Mouse (Mus musculus) megakaryocyte-erythroid progenitor cell, adult 5-6 weeks (primary cell): ENCODE measurements around the gene Nlrp9c. TPM values are rescaled to one million over a fixed set of nuclear protein-coding genes. Genes with fewer than 3 reads are reported as not detected.
"Not testable (repeated sequence)": the region's sequence is repeated elsewhere in the genome, so short reads cannot be mapped to it uniquely, and the experiment has no call there.

Experiments used
- ATAC-seq: replicated peaks from 2 replicates; pipeline ENCODE4 v1.8.0; 2016; ENCODE audit warnings: mild to moderate bottlenecking, inconsistent platforms; ENCODE audit not compliant: severe bottlenecking, poor library complexity, low FRiP score, low TSS enrichment
- total RNA-seq, 2 experiments: library from RNA; stranded (forward) in 1 of 2; stranded (reverse) in 1 of 2; fragments of 200-1000, 215-1000 nt in 1 of 2; fragments of >200 nt in 1 of 2; fragmentation: Nextera tagmentation in 1 of 2; gene quantifications; 2 replicates each; pipeline ENCODE4 v1.2.3; 2014 to 2017

The Nlrp9c gene
- total RNA-seq (2014; fragmentation: Nextera tagmentation): not detected in 2 replicates
- total RNA-seq (2017): not detected in 2 replicates

GRCm38 (mm10) chr7:26403600-26403999, at the start of gene Nlrp9c:
Gene Nlrp9c, minus strand, starts transcription at chr7:26403700.
- ATAC-seq: not testable (repeated sequence)

GRCm38 (mm10) chr7:26434813-26435212, 31.3 kb upstream of the Nlrp9c start, which contains the start of gene Nlrp4a:
Gene Nlrp4a, plus strand, starts transcription at chr7:26435113.
- ATAC-seq: no peak

- not testable (repeated sequence) for ATAC-seq
Measured at GRCm38 (mm10) chr7:26391811-26392210, 11.7 kb downstream of the Nlrp9c start.

- ATAC-seq: not testable (repeated sequence)
Measured at GRCm38 (mm10) chr7:26391137-26391536, 12.4 kb downstream of the Nlrp9c start.

- ATAC-seq: not testable (repeated sequence)
Measured at GRCm38 (mm10) chr7:26386691-26387090, 16.8 kb downstream of the Nlrp9c start.

- ATAC-seq: no peak
Measured at GRCm38 (mm10) chr7:26380807-26381206, 22.7 kb downstream of the Nlrp9c start.

GRCm38 (mm10) chr7:26373221-26373620, 30.3 kb downstream of the Nlrp9c start:
- not testable (repeated sequence) for ATAC-seq

GRCm38 (mm10) chr7:26356719-26357118, 46.8 kb downstream of the Nlrp9c start:
- not testable (repeated sequence) for ATAC-seq

- not testable (repeated sequence) for ATAC-seq
Measured at GRCm38 (mm10) chr7:26352258-26352657, 51.2 kb downstream of the Nlrp9c start.

GRCm38 (mm10) chr7:26350177-26350576, 53.3 kb downstream of the Nlrp9c start:
- not testable (repeated sequence) for ATAC-seq

GRCm38 (mm10) chr7:26320361-26320760, 83.1 kb downstream of the Nlrp9c start:
- ATAC-seq: not testable (repeated sequence)

GRCm38 (mm10) chr7:26315809-26316208, 87.7 kb downstream of the Nlrp9c start:
- ATAC-seq: not testable (repeated sequence)

- ATAC-seq: not testable (repeated sequence)
Measured at GRCm38 (mm10) chr7:26315194-26315593, 88.3 kb downstream of the Nlrp9c start.

GRCm38 (mm10) chr7:26311786-26312185, 91.7 kb downstream of the Nlrp9c start:
- ATAC-seq: not testable (repeated sequence)

GRCm38 (mm10) chr7:26306926-26307325, 96.6 kb downstream of the Nlrp9c start, which contains the start of gene Cyp2a4:
Gene Cyp2a4, plus strand, starts transcription at chr7:26307169.
- ATAC-seq: not testable (repeated sequence)

- not testable (repeated sequence) for ATAC-seq
Measured at GRCm38 (mm10) chr7:26303429-26304166, 99.9 kb downstream of the Nlrp9c start.

Other genes with a start within 250 kb of the Nlrp9c start
- not detected in 2 replicates for gene Cyp2b9, start 230.3 kb downstream of the Nlrp9c start, total RNA-seq (2014; fragmentation: Nextera tagmentation)
- not detected in 2 replicates for gene Cyp2b9, start 230.3 kb downstream of the Nlrp9c start, total RNA-seq (2017)
- gene Vmn1r184, start 143.4 kb downstream of the Nlrp9c start, total RNA-seq (2014; fragmentation: Nextera tagmentation): not detected in 2 replicates
- gene Vmn1r184, start 143.4 kb downstream of the Nlrp9c start, total RNA-seq (2017): not detected in 2 replicates
- gene Cyp2a4, start 96.5 kb downstream of the Nlrp9c start, total RNA-seq (2014; fragmentation: Nextera tagmentation): not detected in 2 replicates
- not detected in 2 replicates for gene Cyp2a4, start 96.5 kb downstream of the Nlrp9c start, total RNA-seq (2017)
- gene Nlrp4a, start 31.4 kb upstream of the Nlrp9c start, total RNA-seq (2014; fragmentation: Nextera tagmentation): not detected in 2 replicates
- not detected in 2 replicates for gene Nlrp4a, start 31.4 kb upstream of the Nlrp9c start, total RNA-seq (2017)
- gene Nlrp9a, start 131.3 kb upstream of the Nlrp9c start, total RNA-seq (2014; fragmentation: Nextera tagmentation): not detected in 2 replicates
- not detected in 2 replicates for gene Nlrp9a, start 131.3 kb upstream of the Nlrp9c start, total RNA-seq (2017)
- gene Vmn1r185, start 214.8 kb upstream of the Nlrp9c start, total RNA-seq (2014; fragmentation: Nextera tagmentation): not detected in 2 replicates
- not detected in 2 replicates for gene Vmn1r185, start 214.8 kb upstream of the Nlrp9c start, total RNA-seq (2017)